Mouse (Mus musculus): ENCODE measurements at regions not wholly inside any gene's neighbourhood (a gene's known extent, or its start where the extent isn't known, plus 50 kb on each side); places are given as distances from the start of the nearest gene placed in this dataset.
A peak's percentile ranks its signal among the peaks of the same experiment; 100 is the strongest.

DNA sequence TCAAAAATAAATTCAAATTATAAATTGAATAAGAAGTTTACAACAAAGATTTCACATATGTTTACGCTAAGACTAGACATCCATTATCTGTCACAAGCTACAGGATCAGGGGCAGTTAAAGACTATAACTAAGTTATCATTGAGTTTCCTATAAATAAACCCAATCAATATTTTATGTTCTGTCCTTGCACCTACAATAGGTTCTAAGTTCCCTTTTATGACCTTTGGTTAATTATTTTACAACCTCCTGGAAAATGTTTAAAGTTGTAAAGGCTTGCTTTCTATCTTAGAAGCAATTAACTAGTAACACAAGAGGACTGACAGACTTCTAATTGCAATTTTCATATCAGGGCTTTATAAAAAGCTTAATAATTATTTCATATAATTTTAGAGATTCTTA is 632.7 kb downstream of the Nap1l3 start:
- no peak for TF ChIP-seq CTCF (IDR thresholded peaks at IDR 0.05; ENCODE audit: borderline replicate concordance, extremely low read depth, insufficient read depth, insufficient read length)
- TF ChIP-seq POLR2A (IDR thresholded peaks at IDR 0.05; ENCODE audit: borderline replicate concordance, extremely low read depth, insufficient read depth, insufficient read length, poor library complexity, severe bottlenecking): no peak
- no peak for DNase-seq (ENCODE audit: low read depth)

DNA sequence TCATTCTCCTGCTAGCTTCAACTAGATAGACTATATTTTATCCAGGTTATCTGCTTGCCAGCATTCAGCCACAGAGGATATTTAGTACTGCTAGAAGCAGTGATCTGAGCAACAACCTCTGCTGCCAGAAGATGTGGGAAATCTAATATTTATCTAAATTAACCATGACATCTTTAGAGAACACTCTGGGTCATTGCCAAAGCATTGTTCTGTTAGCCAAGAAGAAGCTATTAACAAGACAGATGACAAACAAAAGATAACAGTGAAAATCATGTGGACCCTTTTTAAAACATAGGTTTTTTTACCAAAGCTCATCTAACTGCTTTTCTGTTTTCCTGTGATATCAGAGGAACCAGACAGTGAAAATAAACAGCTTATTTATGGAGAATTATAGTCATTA is 644.2 kb downstream of the Nap1l3 start:
- DNase-seq (ENCODE audit: low read depth): peak; percentile 0
- TF ChIP-seq CTCF (IDR thresholded peaks at IDR 0.05; ENCODE audit: borderline replicate concordance, extremely low read depth, insufficient read depth, insufficient read length) (no peak), POLR2A (IDR thresholded peaks at IDR 0.05; ENCODE audit: borderline replicate concordance, extremely low read depth, insufficient read depth, insufficient read length, poor library complexity, severe bottlenecking) (no peak)
